Mouse (Mus musculus): ENCODE data around the gene Atp11a.

Gene Atp11a

GRCm38 (mm10) chr8:12756391-12757157 lies at the start of gene Atp11a:
Atp11a (plus strand) TSS chr8:12757014.
- DNase-seq (ENCODE audit: extremely low read depth, low read depth, low spot score): no peak

DNA sequence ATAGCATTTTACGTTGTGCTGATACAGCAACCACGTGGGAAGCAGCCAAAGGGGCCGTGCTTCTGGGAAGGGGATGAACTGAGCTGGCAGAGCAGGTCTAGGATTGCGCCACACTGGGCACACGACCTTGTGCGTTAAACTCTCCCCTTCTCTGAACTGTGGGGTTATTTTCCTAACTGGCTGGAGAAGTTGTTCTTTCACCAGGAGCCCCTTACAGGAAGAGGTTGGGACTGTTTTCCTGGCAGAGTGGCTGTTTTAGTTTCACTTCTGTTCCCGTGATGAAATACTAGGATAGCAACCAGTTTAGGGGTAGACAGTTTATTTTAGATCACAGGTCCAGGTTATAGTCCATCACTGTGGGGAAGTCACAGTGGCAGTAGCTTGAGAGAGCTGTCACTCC lies 45.2 kb upstream of the Atp11a start:
- no peak for DNase-seq (ENCODE audit: extremely low read depth, low read depth, low spot score)

GRCm38 (mm10) chr8:12715861-12716585 lies 40.8 kb upstream of the Atp11a start:
- no peak for DNase-seq (ENCODE audit: extremely low read depth, low read depth, low spot score)

DNA sequence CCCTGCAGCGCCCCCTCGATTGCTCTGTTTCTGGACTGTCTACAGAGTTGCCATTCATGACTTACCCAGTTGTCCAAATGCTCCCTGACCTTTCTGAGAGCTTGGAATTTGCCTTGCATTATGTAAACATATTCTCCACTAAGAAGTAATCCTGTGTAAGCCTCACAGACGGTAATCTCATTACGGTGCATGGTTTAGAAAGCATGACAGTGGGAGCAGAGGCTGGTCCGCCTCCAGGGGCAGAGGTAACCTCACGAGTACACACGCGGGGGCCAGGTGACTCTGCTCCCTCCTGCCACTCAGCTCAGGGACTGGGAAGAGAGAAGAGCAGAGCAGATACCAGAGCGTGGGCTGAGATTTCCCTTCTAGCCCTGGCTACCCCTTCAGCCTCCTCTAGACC lies 37.7 kb upstream of the Atp11a start:
- no peak for DNase-seq (ENCODE audit: extremely low read depth, low read depth, low spot score)

- no peak for DNase-seq (ENCODE audit: extremely low read depth, low read depth, low spot score)
Measured at GRCm38 (mm10) chr8:12728644-12729043, 28.2 kb upstream of the Atp11a start.

GRCm38 (mm10) chr8:12730780-12731179 lies 26.0 kb upstream of the Atp11a start:
- DNase-seq (ENCODE audit: extremely low read depth, low read depth, low spot score): peak; percentile 25

GRCm38 (mm10) chr8:12732431-12732830 lies 24.4 kb upstream of the Atp11a start:
- no peak for DNase-seq (ENCODE audit: extremely low read depth, low read depth, low spot score)

DNA sequence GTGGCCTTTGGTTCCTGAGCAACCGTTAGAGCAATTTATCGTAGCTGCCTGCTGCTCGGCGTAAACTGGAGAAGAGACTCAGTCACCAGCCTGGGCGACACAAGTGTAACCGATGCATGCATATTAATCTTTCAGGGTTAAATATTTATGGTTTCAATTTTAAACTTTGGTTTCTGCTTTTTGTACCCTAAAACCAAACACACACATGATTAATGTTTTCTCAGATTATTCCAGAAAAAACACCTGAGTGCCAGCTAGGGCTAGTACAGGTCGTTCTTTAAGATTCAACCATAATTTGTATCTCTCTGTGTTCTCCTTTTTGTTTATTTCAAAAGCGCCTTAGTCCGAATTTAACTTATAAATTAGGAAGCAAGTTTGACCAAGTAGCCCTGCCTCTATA lies 17.7 kb upstream of the Atp11a start:
- no peak for DNase-seq (ENCODE audit: extremely low read depth, low read depth, low spot score)

- peak; percentile 72 for DNase-seq (ENCODE audit: extremely low read depth, low read depth, low spot score)
Measured at GRCm38 (mm10) chr8:12743390-12743789, 13.4 kb upstream of the Atp11a start.

GRCm38 (mm10) chr8:12748183-12748582 lies 8.6 kb upstream of the Atp11a start:
- DNase-seq (ENCODE audit: extremely low read depth, low read depth, low spot score): no peak

DNA sequence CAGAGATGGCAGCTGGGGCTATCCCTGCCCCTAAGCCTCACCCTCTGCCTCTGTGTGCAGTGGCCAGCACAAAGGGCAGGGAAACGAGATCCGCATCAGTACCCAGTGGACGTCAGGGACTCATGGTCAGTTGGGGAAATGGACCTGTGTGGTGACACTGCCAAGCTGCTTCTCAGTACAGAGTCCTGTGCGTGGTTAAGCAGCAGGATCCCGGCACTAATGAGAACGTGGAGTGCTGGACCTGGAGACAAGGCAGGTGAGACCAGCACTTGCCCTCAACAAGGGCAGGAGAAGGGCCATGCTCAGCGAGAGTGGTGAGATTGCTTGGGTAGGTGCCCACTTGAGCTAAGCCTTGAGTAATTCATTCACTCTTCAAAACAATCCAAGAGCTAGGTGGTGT lies 7.7 kb upstream of the Atp11a start:
- no peak for DNase-seq (ENCODE audit: extremely low read depth, low read depth, low spot score)

DNA sequence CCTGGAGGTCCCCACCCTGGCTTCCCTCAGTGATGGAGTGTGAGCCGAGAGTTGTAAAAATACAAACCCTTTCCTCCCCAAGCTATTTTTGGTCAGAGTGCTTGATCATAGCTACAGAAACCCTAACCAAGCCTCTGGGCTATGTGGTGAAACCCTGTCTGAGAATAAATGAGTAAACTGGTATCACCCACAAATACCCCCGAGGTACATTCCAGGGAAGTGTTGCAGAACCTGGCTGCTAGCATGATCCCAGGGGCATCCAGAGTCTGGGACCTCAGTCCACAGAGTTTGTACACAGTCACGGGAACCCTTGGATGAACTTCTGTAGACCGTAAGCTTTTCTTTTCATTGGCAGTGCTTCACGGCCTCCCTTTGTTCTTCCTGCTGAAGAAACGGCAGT lies 3.8 kb upstream of the Atp11a start:
- peak; percentile 26 for DNase-seq (ENCODE audit: extremely low read depth, low read depth, low spot score)

GRCm38 (mm10) chr8:12754115-12754514 lies 2.7 kb upstream of the Atp11a start:
- DNase-seq (ENCODE audit: extremely low read depth, low read depth, low spot score): peak; percentile 26

DNA sequence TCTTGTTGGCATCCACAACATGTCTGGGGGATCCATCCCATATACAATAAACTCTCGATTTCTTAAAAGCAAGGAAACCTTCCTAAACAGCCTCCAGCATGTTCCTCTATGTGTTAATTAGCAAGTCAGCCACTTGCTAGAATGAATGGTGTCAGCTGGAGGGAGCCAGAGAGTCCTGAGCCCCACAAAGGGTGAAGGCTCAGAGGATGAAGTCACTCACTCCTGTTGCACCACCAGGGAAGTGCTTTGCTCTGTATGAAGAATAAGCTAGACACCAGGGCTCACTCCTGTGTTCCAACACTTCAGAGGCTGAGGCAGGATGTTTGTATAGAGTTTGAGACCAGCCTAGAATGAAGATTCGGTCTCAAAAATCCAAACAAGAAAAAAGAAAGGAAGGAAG lies 1.5 kb upstream of the Atp11a start:
- DNase-seq (ENCODE audit: extremely low read depth, low read depth, low spot score): no peak

GRCm38 (mm10) chr8:12755826-12756225 lies 988 bp upstream of the Atp11a start:
- DNase-seq (ENCODE audit: extremely low read depth, low read depth, low spot score): no peak

DNA sequence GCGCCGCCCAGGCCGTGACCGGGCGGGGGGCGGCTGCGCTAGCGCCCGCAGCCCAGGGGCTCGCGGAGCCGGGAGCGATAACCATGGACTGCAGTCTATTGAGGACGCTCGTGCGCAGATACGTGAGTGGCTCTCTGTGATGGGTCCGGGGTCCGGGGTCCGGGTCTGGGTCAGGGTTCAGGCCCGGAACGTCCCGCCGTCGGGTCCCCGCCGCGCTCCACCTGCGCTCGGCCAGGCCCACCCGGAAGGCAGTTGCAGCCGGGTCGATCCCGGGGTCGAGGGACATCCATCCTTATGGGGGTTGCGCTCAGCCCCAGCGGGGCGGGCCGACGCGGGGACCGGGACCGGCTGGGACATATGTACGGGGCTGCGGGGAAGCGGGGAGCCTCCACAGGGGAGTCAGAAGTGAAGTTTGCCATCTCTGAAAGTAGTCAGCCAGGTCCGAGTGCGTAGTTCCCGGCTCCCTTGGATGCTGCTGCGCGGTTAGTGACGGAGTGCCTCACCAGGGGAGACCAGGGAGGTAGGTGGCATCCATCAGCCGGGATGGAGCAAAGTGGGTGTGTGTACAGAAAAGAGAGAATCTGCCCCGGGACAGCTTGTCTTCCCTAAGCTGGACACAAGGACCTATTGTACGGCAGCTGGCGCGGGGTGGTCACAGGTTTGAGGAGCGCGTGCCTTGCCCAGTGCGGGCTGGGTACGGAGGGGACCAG lies 572 bp downstream of the Atp11a start:
- no peak for DNase-seq (ENCODE audit: extremely low read depth, low read depth, low spot score)

GRCm38 (mm10) chr8:12759963-12760362 lies 3.1 kb downstream of the Atp11a start:
- DNase-seq (ENCODE audit: extremely low read depth, low read depth, low spot score): no peak

DNA sequence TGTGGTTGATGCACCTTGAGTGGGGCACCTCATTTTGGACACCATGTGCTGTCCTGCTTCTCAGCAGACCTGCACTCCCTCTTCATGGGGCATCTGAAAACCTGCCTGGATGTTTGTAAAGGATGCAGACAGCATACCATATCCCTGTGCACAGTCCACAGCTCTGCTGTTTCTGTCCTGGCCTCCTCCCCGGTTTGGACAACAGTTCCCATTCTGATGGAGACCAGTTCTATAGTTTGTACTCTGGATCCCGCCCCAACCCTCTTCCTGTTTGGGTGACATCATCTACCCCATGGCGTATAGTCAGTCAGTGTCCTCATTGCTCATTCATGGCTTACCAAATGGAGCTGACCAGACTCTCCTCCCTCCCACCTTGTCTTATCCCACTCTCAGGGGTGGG lies 5.1 kb downstream of the Atp11a start:
- no peak for DNase-seq (ENCODE audit: extremely low read depth, low read depth, low spot score)

GRCm38 (mm10) chr8:12763565-12764108 lies 6.8 kb downstream of the Atp11a start:
- no peak for DNase-seq (ENCODE audit: extremely low read depth, low read depth, low spot score)

- DNase-seq (ENCODE audit: extremely low read depth, low read depth, low spot score): no peak
Measured at GRCm38 (mm10) chr8:12764971-12765370, 8.2 kb downstream of the Atp11a start.

- no peak for DNase-seq (ENCODE audit: extremely low read depth, low read depth, low spot score)
Measured at GRCm38 (mm10) chr8:12767176-12767575, 10.4 kb downstream of the Atp11a start.

- no peak for DNase-seq (ENCODE audit: extremely low read depth, low read depth, low spot score)
Measured at GRCm38 (mm10) chr8:12768747-12769146, 11.9 kb downstream of the Atp11a start.
